Mouse (Mus musculus) activated CD4-positive, CD25-positive, alpha-beta regulatory T cell, adult 9 weeks (primary cell): ENCODE data around the gene Ibtk. TPM values are rescaled to one million over a fixed set of nuclear protein-coding genes. Genes with fewer than 3 reads are reported as not detected.

Experiments used
- polyA plus RNA-seq: library from polyadenylated mRNA; unstranded; fragments of 100-300 nt; shearing (Covaris generic); gene quantifications from one replicate; pipeline ENCODE4 v1.2.1, GENCODE M21; 2017

Ibtk gene
- 52.6 TPM for polyA plus RNA-seq

GRCm38 (mm10) chr9:85749142-85749921 lies at the start of gene Ibtk:
Gene Ibtk, minus strand, starts transcription at chr9:85749334.

Other genes starting within 250 kb of the Ibtk start
- gene Tpbg, start 93.0 kb upstream of the Ibtk start, polyA plus RNA-seq: not detected